Comparison of ENCODE assay signal across 7 mouse cellular contexts in the genomic region with DNA sequence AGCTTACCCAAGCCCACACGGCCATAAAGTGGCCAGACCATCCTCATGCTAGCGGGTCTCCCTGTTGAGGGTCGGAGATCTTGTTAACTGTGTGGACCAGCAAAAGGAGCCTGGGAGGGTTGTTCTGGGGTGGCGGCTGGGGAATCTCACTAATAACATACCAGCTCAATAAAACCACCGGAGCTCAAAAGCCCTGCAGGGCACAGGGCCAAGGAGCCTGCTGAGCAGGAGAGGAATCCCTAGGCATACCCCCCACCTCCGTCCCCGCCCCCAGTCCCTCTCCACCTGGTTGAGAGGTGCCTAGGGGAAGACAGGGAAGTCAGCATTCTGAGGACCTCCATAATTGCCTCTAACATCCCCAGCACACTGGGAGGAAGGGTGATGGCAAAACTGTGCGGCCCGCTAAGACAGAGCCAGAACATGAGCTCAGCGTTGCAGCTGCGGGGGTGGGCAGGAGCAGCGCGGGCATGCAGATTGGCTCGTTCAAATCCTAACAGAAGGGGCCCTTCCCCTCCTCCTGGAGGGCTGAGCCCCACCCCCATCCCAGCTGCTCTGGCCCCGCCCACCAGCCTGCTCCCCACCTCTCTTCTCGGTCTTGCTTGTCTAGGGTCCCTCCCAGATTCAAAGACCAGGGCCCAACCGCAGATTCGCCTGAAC. TPM values are rescaled to one million over a fixed set of nuclear protein-coding genes. Genes with fewer than 3 reads are reported as not detected.
A peak's percentile ranks its signal among the peaks of the same experiment; 100 is the strongest.
DNase-seq lines count a peak whose midpoint lies in the region; ATAC-seq and TF ChIP-seq lines count a peak whose summit lies in the region.

No protein-coding gene starts in this region.

- H3K27ac ChIP-seq in hindbrain, embryonic 16.5 days (ENCODE audit: low read depth, low read length): peak overlapping the region; percentile 82
- peak overlapping the region; percentile 74 for H3K27ac ChIP-seq in midbrain, embryonic 15.5 days
- no peak overlapping the region for H3K27ac ChIP-seq in thymus, adult 2 months (ENCODE audit: control insufficient read depth, insufficient read depth, low read length)

- no peak overlapping the region for H3K4me3 ChIP-seq in hindbrain, embryonic 16.5 days (ENCODE audit: low read length)
- H3K4me3 ChIP-seq in midbrain, embryonic 15.5 days: no peak overlapping the region
- peak overlapping the region; percentile 5; the same call in 1 of the 2 replicates for H3K4me3 ChIP-seq in thymus, adult 2 months (ENCODE audit: control insufficient read depth, insufficient read depth, low read length)

- H3K9me3 ChIP-seq in hindbrain, embryonic 16.5 days (ENCODE audit: control insufficient read depth, low read length): no peaks in the 10 kb centered on the region
- H3K9me3 ChIP-seq in midbrain, embryonic 15.5 days: no peaks in the 10 kb centered on the region

- peak overlapping the region; percentile 35 for H3K4me2 ChIP-seq in hindbrain, embryonic 16.5 days (ENCODE audit: low read length)
- 0 out of 2 replicates have a peak overlapping the region, but pooled peaks have one; percentile 13 for H3K4me2 ChIP-seq in midbrain, embryonic 15.5 days

- peak; percentile 61 for ATAC-seq in hindbrain, embryonic 16.5 days
- ATAC-seq in midbrain, embryonic 15.5 days (replicated peaks): peak; percentile 59

- H3K4me1 ChIP-seq in hindbrain, embryonic 16.5 days (ENCODE audit: control insufficient read depth, insufficient read depth, low read depth, low read length): peaks cover 36% of the 10 kb centered on the region
- H3K4me1 ChIP-seq in midbrain, embryonic 15.5 days: peaks cover 39% of the 10 kb centered on the region
- peaks cover 11% of the 10 kb centered on the region for H3K4me1 ChIP-seq in thymus, adult 2 months (replicated peaks; ENCODE audit: control insufficient read depth, insufficient read depth, low read length)

- peaks cover 11% of the 10 kb centered on the region for H3K36me3 ChIP-seq in hindbrain, embryonic 16.5 days (ENCODE audit: control insufficient read depth, insufficient read depth, low read length)
- H3K36me3 ChIP-seq in midbrain, embryonic 15.5 days (replicated peaks): peaks cover 17% of the 10 kb centered on the region
- H3K36me3 ChIP-seq in thymus, adult 2 months (ENCODE audit: control insufficient read depth, insufficient read depth, low read length): no peaks in the 10 kb centered on the region

- TF ChIP-seq CTCF in thymus, adult 2 months (IDR thresholded peaks at IDR 0.05; ENCODE audit: borderline replicate concordance, control insufficient read depth, extremely low read depth, insufficient read depth, low read length, poor library complexity): no peak

- no peak for TF ChIP-seq POLR2A in thymus, adult 2 months (IDR thresholded peaks at IDR 0.05; ENCODE audit: control insufficient read depth, extremely low read depth, insufficient read depth, low read length, poor library complexity)

- H3K27me3 ChIP-seq in hindbrain, embryonic 16.5 days (replicated peaks; ENCODE audit: control insufficient read depth, insufficient read depth, low read length): no peaks in the 10 kb centered on the region
- H3K27me3 ChIP-seq in midbrain, embryonic 15.5 days (replicated peaks): no peaks in the 10 kb centered on the region
- no peaks in the 10 kb centered on the region for H3K27me3 ChIP-seq in thymus, adult 2 months (ENCODE audit: control insufficient read depth, insufficient read depth, low read length)

- H3K9ac ChIP-seq in hindbrain, embryonic 16.5 days (ENCODE audit: low read depth, low read length): peak overlapping the region; percentile 44; the same call in 1 of the 2 replicates
- no peak overlapping the region for H3K9ac ChIP-seq in midbrain, embryonic 15.5 days

- intact Hi-C loops in left cerebral cortex, postnatal 36 days (cut with DNase I): no loop called here

- peak; percentile 62 for DNase-seq in MN1 (ENCODE audit: low spot score)
- peak; percentile 67 for DNase-seq in cerebellum, adult 8-10 months
- peak; percentile 77 for DNase-seq in forelimb bud, embryonic 11.5 days (ENCODE audit: low read depth, low spot score)
- DNase-seq in left cerebral cortex, postnatal 36 days (ENCODE audit: low spot score in 2 of 2): peak; percentile 68 to 72
- DNase-seq in thymus, adult 2 months: peak; percentile 41

- WGBS in hindbrain, embryonic 16.5 days: 6% methylated on average over 18 of the region's 18 CpGs
- 8% methylated on average over 18 of the region's 18 CpGs for WGBS in midbrain, embryonic 15.5 days
- 70% methylated on average over 18 of the region's 18 CpGs for WGBS in thymus, adult 2 months

RNA-seq across cellular contexts. Expression of a gene that starts 20.6 kb away (rescaled TPM):
- 4.4 and 4.6 TPM in 2 replicates for polyA plus RNA-seq in hindbrain, embryonic 16.5 days (2015; fragmentation: Nextera tagmentation; extraction: Ambion mirVana)
- total RNA-seq in left cerebral cortex, postnatal 36 days (2021): 10 to 100 TPM; 20.0 to 26.0 TPM
- polyA plus RNA-seq in midbrain, embryonic 15.5 days (2015; fragmentation: Nextera tagmentation; extraction: Ambion mirVana): 6.8 and 7.1 TPM in 2 replicates
- polyA plus RNA-seq in thymus, adult 2 months (2012; rRNA removed): 5.2 and 5.3 TPM in 2 replicates

RNA-seq across cellular contexts. Expression of a gene that starts 28.4 kb away (rescaled TPM):
- not detected in 2 replicates for polyA plus RNA-seq in hindbrain, embryonic 16.5 days (2015; fragmentation: Nextera tagmentation; extraction: Ambion mirVana)
- total RNA-seq in left cerebral cortex, postnatal 36 days (2021): not detected
- polyA plus RNA-seq in midbrain, embryonic 15.5 days (2015; fragmentation: Nextera tagmentation; extraction: Ambion mirVana): not detected in 2 replicates
- polyA plus RNA-seq in thymus, adult 2 months (2012; rRNA removed): not detected in 2 replicates

RNA-seq across cellular contexts. Expression of a gene that starts 51.5 kb away (rescaled TPM):
- polyA plus RNA-seq in hindbrain, embryonic 16.5 days (2015; fragmentation: Nextera tagmentation; extraction: Ambion mirVana): 10.5 and 11.6 TPM in 2 replicates
- total RNA-seq in left cerebral cortex, postnatal 36 days (2021): 1 to 10 TPM; 6.5 to 7.5 TPM
- polyA plus RNA-seq in midbrain, embryonic 15.5 days (2015; fragmentation: Nextera tagmentation; extraction: Ambion mirVana): 8.9 and 9.6 TPM in 2 replicates
- 11.9 and 12.3 TPM in 2 replicates for polyA plus RNA-seq in thymus, adult 2 months (2012; rRNA removed)
